Mouse (Mus musculus) G1E (cell line): ENCODE data around the gene Gm17535.
"Not testable (repeated sequence)": the region's sequence is repeated elsewhere in the genome, so short reads cannot be mapped to it uniquely, and the experiment has no call there.

ENCODE experiments used
- CTCF ChIP-seq: IDR thresholded peaks from 2 replicates; pipeline ENCODE4 v1.5.1; 2012; ENCODE audit warnings: low read depth, low read length, inconsistent platforms, mixed read lengths
- GATA1 ChIP-seq: IDR thresholded peaks from 2 replicates; pipeline ENCODE4 v1.6.1; 2012; ENCODE audit warnings: borderline replicate concordance, low read length, inconsistent platforms, mixed read lengths
- POLR2AphosphoS5 ChIP-seq: IDR thresholded peaks from 2 replicates; pipeline ENCODE4 v1.6.1; 2012; ENCODE audit warnings: low read depth, low read length, inconsistent platforms; ENCODE audit not compliant: insufficient replicate concordance

DNA sequence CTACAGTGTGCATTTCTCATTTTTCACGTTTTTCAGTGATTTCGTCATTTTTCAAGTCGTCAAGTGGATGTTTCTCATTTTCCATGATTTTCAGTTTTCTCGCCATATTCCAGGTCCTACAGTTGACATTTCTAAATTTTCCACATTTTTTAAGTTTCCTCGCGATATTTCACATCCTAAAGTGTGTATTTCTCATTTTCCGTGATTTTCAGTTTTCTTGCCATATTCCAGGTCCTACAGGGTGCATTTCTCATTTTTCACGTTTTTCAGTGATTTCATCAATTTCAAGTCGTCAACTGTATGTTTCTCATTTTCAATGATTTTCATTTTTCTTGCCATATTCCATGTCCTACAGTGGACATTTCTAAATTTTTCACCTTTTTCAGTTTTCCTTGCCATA, 19.0 kb upstream of the Gm17535 start, which contains the start of gene Gm10720:
- not testable (repeated sequence) for TF ChIP-seq CTCF, GATA1, POLR2AphosphoS5
